Mouse (Mus musculus) frontal cortex, postnatal 14 days (tissue): ENCODE results near the gene Carhsp1.

Source experiments
- DNase-seq, 2 experiments: peaks; one replicate each; pipeline ENCODE4 v3.0.0; 2022; ENCODE audit warnings: low spot score in 2 of 2

Gene Carhsp1

DNA sequence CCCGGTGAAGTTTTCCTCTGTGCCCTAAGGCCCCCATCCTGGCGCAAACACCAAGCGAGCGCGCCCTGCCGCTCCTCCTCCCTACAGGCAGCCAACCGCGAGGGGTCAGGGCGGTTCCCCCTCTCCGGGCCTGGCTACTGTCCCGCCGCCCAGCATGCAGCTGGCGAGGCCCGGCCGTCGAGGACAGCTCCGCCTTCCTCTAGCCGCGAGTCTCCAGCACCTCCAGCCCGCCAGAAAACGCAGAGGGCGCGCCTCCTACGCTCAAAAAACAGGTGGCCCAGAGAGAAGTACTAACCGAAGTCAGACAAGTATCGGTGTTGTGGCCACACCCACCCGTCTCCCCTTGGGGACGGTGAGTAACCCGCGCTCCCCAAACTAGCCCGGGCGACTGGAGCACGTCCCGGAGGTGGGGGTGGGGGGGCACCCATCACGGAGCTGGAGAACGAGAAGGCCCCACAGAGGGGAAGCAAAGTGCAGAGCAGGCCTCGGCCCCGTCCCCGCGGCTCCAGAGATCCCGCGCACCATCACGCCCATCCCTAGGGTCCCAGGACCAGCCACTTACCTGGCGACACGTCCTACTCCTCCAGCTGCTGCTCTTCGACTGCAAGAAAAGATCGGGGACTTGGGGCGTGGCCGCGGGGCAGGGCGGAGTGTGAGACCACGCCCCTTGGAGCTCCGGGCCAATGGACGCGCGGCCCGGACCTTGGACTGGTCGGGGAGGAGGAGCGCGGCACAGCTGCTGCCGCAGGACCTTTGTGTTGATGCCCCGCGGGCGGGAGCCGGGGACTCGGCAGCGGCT is at the start of gene Carhsp1:
Gene Carhsp1, minus strand, starts transcription at position 605 of the 799 bp plus-strand sequence.
- DNase-seq = peak; percentile 78 to 83

DNA sequence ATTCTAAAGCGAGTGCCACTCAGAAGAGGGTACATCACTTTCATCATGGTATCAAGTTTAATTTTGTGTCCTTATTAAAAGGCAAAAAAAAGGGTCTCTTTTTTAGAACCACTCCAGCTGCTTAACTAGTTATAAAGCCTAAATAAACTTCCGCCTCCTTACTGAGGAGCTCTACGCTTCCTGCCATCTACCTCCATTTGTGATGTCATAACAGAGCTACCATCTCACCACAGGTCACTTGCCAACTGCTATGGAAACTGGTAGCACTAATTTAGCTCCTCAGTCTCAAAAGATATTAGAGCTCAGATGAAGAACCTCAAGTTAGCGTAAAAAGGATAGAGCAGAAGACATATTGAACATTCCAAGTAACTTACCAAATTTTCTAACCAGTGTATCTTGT is 48.5 kb upstream of the Carhsp1 start:
- no peak for DNase-seq

DNA sequence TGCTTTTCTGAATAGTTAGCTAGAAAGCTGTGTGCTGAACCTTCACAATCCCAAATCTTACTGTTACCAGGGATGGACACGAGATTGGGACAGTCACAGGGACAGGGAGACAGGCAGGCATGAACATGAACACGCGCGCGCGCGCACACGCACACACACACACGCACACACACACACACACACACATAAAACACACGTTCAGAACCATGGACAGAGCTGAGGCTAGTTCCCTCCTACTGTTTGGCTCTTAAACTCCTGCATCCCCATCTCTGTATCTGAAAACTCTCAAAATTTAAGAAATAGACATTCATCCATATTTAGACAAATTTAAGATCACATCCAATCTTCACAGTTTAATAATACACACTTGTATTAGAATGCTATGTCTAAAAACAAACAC is 45.8 kb upstream of the Carhsp1 start:
- DNase-seq = no peak

DNA sequence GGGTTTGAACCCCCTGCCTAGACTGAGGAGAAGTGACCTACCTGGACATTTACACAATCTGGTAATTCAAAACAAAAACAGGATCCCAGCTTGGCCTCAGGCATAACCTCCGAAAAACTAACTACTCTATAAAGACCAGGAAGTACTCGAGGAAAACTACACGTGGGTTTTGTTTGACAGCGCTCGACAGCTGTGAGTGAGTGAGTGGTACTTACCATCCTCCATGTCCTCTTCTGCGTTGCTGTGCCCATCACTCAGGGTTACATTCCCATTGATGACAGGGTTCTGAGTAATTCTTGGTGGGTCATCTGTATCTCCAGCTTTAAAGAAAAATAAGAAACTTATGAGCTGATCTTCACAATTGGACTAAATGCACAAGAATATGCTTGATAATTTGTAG is 44.3 kb upstream of the Carhsp1 start:
- no peak for DNase-seq

DNA sequence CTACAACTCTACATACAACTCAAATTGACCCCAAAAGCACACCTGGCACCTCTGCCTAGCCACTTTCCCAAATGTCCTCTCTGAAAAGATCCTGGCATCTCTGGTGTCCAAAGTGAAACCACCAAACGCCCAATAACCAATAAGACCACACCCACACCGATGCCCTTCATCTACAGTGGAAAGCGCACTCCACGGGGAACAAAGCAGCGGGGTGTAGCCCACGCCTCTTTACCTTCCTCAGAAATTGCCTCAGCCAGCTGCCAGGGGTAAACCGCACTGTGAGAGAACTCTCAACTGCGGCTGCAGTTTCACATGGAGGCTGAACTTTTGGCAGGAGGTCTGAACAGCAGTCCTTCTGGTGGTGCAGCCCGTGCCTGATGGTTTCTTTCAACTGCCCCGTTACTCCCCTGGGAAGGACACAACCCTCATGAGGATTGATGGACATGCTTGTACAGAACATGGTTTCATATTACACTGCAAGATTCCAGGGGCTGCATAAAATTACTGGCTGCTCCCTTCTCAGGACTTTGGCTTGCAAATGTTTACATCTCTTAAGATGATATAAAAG is 43.6 kb upstream of the Carhsp1 start:
- DNase-seq = no peak

DNA sequence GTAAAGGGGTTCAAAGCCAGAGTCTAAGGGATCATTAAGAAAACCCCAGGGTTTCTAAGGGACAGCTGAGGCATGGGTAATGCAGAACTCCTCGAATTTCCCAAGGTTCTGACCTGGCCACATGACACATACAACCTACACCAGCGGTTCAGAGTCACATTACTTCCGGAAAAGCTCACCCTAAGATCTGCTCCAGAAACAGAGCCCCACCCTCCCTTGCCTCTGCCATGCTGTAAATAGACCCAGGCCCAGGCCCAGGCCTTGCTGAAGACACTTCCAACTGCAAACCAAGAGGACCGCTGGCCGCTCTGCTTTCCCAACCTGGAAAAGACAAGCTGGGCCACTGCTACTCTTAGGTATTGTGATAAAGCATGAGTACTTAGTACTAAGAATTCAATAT is 42.9 kb upstream of the Carhsp1 start:
- DNase-seq = no peak

DNA sequence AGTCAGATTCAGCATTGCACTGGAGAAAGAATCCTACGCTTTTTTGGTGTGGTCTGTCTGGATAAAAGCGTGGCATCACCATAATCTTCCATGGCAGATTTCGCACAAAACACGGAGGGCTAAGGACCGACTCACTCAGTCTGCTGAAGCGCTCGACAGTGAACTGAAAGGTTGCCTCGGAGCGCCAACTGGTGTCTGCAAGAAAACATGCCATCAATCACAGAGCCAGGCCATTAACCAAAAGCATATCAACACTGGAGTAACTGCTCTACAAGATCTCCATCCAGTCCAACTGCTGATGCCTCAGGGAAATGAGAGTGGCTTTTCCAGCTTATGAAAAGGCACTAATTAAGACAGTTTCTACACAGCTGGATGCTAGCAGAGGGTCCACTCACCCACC is 40.0 kb upstream of the Carhsp1 start:
- DNase-seq = no peak

DNA sequence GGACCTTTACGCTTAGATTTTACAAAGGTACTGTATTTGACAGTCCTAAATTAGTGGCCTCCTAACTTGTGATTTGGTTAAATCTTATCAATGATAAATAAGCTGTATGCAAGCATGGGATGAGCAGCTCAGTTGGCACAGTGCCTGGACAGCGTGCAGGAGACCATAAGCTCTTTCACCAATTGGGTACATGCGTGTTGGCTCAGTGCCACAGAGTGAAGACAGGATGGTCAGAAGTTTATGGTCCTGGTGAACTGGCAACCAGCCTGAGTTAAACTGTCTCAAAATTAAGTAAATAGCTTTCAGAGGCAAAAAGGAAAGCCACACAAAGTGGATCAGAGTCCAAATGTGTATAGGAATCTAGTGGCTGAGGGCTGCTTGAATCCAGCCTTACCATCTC is 28.6 kb upstream of the Carhsp1 start:
- DNase-seq = no peak

DNA sequence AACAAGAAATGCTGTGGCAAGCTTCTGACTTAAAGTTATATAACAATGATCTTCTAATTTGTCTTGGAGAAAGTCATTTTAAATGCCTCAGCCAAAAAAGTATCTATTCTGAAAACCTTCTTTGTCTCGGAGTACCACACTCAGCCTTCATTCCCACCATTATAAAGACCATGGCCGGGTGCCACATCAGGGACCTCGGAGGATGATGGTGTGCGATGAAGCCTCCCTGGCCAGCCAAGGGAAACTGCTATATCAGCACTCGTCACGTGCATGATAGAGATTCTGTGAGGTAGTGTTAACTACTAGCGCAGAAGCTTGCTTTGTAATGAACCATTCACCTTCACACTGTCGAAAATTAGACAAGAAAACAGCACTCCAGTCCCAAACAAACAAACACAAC is 27.6 kb upstream of the Carhsp1 start:
- no peak for DNase-seq

DNA sequence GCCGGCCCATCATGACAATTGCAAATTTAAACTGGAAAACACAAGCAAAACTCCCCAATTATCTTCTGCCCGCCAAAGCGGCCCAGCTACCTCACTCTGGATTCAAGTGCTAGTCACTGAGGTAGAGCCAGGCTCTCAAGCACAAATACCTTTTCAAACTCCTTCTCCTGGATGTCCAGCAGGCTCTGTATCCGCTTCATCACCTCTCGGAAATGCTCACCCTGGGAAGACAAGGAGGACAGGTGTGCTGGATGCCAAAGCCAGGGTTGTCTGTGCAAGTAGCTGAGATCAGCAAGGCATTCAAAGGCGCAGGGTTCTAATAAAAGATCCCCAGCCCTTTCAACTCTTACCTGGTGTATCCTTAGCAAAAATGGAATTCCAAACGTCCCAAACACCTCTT is 19.3 kb upstream of the Carhsp1 start:
- no peak for DNase-seq

DNA sequence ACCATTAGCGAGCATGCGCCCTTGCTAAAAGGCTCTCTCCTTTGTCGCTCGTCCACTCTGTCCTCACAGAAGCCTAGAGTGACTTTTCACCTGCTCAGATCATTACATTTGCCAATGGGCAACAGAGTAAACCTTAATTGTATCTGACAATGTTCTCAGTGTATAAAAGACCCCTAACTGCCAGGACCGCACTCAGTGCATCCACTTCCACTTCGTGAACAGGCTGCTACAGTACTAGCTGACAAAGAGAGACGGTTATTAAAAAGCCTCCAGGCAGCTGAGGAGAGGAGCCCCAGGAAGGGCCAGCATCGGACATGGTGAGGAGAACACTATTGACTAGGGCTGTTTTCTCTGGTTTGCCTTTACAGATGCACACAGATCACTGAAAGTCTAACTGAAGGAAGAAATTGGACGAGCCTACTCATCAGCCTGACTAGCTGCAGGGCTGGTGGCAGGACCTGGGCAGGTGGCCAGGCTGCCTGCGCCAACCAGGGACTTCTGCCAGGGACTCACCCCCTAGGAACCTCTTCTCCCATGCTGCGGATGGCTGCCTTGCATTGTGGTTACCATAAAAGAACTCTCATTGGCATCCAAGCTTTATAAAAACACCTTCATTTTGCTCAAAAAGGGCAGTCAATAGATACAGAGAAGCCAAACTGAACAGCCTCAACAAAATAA is 18.2 kb upstream of the Carhsp1 start:
- DNase-seq = no peak

DNA sequence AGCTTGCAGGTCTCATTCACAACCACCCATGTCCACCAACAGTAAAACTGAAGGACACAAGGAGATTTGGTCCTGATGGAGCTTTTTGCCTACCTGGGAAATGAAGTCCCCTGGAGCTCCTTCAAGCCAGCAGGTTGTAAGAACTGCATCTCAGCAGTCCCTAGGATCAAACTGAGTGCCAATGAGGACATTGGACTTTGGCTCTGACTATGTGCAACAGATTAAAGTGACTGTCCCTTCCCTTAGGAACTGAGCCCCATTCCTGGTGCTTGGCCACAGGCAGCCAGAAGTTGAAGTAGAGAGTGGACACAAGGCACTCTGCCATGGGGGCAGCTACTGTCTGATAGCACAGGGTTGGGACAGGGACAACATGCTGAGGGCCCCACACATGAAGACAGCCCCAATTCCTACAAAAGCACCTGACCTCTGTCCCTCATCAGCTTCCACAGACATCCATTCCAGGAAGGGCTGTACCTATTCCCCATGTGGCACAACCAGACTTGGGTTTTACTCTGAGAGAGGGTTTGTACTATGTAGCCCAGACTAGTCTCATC is 15.7 kb upstream of the Carhsp1 start:
- no peak for DNase-seq

DNA sequence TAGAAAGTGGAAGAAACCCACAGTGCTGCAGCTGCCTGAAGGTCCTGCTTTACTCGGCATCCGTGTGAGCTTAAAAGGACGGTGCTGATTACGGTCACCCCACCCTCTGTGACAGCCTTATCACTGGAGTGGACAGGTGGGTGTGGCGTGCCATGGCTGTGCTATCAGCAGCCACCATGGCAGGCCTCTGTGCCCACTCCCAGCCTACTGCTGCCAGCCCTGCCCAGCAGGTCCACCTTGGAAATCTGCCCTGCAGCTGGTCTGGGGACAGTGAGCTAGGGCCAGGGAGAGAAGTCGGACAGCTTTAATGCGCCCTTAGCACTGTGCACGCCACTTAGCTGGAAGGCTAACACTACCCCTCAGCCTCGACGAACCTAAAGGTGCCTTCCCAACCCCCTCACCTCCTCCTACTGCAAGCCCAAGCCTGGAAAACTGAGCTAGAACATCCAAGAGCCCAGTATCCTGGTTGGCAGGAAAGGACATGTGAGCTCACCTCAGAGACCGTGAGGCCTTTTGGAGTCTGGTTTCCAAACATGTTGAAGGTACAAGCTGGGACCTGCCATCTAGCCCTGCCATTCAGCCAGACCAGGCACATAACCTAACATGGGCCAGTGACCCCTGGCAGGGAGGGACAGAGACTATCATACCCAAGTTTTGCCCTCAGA is 15.0 kb upstream of the Carhsp1 start:
- no peak for DNase-seq

DNA sequence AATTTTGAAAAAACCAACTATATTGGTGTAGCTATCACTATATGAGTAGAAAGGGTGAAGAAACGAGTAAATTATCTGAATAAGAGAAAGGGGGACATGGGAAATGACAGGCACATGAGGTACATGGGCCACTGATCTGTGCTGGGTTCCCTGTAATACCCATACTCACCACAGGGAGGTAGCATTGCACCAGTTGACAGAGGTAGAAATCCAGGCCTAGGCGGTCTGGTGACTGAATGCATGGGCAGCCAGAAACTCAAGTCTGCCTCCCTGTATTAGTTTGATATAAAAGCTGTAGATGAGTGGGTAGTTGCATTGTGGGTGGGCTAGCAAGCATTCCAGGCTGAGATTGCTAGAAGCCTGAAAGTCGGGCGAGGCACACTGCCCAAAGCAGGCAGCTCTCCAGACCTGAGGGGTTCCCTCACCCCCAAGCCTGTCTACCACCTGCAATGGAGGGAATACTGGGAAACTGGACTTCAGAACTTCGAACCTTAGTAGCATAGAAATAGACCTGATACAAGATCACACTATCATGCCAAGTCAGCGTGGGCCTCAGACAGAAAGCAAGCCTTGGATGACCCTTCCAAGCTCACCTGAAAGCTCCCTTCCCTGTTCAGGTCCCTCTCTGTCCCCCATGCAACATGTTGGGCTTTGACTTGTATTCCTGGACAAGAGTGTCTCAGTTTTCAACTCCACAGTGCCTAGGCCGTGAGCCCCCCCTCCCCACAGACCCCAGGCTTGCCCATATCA is 14.3 kb upstream of the Carhsp1 start:
- DNase-seq = peak; percentile 53 to 77

DNA sequence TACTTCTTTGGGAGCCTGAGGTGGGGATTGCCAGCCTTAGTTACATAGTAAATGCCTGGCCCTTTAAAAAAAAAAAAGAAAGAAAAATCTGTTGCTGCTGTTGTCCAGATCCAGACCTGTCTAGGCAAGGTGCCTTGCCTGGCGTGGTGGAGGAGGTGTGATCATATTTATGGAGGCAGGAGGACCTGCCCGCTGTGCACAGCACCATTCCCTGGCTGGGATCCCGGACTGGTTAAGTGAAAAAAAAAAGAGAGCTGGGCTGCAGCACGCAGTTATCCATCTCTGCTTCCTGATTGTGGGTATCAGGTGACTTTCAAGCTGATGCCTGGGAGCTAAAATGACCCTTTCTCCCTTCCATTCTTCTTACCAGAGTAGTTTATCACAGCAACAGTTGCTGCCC is 13.1 kb upstream of the Carhsp1 start:
- DNase-seq = no peak

DNA sequence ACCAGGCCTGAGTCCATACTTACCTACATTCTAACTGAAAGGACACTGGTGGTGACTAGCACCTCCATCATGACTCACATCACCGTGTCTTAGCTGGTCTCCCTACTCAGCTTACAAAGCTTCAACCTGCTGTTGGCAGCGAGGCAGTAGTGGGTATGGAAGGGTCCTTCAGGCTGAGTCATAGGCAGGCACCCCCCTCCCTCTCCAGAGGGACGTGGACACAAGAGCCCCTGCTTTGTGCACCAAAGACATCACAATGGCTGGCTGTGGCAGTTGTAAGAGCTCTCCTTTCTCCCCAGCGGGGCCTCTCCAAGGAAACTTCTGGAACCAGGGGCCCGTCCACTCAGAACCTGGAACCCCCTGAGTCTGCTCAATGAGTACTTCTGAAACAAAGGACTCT is 8.5 kb upstream of the Carhsp1 start, which contains the start of gene Gm5767:
Gene Gm5767, plus strand, starts transcription at position 301 of the 400 bp plus-strand sequence.
- DNase-seq = no peak

DNA sequence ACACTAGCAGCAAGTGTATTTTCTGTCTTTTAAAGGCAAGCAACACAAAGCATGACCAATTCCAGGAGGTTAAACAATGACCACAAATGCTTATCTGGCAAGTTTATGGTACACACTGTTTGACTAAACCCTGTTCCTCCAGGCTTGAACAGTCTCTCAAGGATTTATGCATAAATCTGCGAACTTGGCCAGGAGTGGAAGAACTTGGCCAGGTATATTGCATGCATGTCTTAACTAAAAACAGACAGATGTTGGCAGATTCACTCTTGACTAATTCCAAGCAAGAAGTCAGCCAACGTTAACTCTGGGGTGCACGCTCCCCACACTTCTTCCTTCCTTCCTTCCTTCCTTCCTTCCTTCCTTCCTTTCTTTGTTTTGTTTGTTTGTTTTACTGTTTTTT is 7.8 kb upstream of the Carhsp1 start:
- no peak for DNase-seq

DNA sequence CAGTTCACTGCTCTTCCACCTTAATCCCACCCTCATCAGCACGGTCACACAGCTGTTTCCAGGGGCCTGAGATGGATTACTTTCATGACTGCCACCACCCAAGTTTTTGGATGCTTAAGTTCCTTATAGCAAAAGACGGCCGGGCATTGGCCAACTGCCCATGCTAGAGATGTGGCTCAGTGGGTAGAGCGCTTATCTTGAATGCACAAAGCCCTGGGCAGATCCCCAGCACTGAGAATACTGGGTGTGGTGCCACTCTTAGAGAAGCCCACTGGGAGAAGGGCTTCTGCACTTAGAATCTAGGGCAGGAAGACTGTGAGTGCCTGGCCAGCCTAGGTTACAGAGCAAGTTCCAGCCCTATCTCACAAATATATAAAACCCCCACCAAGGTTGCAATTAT is 6.7 kb upstream of the Carhsp1 start:
- no peak for DNase-seq

DNA sequence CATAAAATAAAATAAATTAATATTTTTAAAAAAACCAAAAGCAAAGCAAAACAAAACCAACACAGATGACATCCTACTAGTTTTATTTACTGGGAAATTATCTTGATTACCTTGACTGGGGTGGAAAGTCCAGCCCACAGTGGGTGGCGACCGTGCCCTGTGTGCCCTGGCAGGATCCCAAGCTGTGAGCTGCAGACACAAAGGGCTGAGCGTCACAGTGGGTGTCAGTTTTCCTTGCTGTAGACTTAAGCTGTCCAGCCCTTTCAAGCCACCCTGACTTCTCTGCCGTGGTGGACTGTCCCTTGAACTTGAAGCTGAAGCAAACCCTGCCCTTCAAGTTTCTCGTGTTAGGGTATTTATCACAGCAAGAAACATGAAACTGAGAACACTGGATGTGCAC is 6.1 kb upstream of the Carhsp1 start:
- no peak for DNase-seq

DNA sequence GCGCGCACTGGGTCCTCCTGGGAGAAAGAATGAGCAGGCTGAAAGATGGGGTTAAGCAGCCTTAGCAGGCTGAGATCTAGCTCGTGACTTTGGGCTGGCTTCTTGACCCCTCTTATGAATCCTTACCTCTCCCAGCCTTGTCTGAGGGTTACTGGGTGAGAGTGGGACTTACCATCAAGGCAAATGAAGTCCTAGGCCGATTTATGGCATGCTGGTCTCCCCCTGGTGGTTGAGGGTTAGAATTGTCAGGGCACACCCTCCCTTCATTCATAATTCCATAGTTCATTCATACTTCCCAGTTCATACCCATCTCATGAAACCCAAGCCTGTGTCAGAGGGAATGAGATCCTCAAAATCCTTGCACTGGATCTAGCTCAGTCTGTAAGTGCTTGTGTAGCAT is 4.8 kb upstream of the Carhsp1 start:
- DNase-seq = peak in 1 of 2 experiments; percentile 42

DNA sequence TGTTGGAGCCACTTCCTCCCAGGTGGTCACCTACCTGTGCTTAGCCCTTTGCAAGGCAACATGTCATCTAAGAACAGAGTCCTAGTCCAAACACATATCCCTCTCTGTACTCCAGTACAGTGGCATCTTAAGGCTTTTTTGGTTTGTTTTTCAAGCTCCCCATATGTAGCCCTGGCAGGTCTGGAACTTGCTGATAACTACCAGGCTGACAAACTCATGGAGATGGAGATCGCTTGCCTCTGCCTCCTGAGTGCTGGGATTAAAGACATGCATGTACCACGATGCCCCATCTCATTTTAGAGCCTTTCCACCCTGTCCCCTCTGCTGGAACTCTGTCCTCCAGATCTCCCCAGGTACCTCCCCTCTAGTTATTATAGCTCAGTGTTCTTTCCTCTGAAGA is 4.3 kb upstream of the Carhsp1 start:
- no peak for DNase-seq
